Mouse (Mus musculus): ENCODE measurements at regions not wholly inside any gene's neighbourhood (a gene's known extent, or its start where the extent isn't known, plus 50 kb on each side); places are given as distances from the start of the nearest gene placed in this dataset.

DNA sequence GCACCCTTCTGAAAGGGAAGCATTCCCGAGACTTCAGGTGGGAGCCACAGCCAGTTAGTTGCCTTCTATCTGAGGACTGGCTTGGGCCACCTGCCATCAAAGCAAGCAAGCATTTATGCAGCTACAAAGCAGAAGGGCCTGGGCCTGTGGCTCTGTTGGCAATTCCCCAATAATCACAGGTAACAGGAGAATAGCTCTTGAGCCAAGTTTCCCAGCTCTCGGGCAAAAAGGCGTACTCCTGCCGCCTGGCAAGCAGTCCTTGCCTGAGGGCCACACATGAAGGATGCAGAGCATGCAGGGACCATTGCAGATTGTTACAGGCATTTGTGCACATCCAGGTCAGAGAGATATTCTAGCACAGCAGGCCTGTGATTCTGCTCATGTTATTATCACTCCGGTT, 53.2 kb upstream of the Unc5a start:
- DNase-seq: no peak
